Mouse (Mus musculus): Measurements from ENCODE around the gene Rasgrp2. TPM values are rescaled to one million over a fixed set of nuclear protein-coding genes. Genes with fewer than 3 reads are reported as not detected.

Gene Rasgrp2
- 40.3 and 56.1 TPM in 2 replicates for polyA plus RNA-seq (2021; fragmentation: Nextera tagmentation)
- long read RNA-seq, experiment 1, transcript Rasgrp2-201 (17 exons, 2,219 nt) = major isoform, 35 of 240 reads
- long read RNA-seq, experiment 1, transcript Rasgrp2-224 (17 exons, 2,192 nt) = minor isoform, 22 of 240 reads
- long read RNA-seq, experiment 1, partial matches to known transcripts = 45 of 240 reads
- long read RNA-seq, experiment 1, other reads (novel, unspliced or antisense) = 136 of 240 reads
- long read RNA-seq, experiment 2, partial matches to known transcripts = 16 of 28 reads
- long read RNA-seq, experiment 2, other reads (novel, unspliced or antisense) = 6 of 28 reads

GRCm38 (mm10) chr19:6399285-6400095, at the start of gene Rasgrp2:
Gene Rasgrp2 (plus strand): TSS chr19:6399340.

DNA sequence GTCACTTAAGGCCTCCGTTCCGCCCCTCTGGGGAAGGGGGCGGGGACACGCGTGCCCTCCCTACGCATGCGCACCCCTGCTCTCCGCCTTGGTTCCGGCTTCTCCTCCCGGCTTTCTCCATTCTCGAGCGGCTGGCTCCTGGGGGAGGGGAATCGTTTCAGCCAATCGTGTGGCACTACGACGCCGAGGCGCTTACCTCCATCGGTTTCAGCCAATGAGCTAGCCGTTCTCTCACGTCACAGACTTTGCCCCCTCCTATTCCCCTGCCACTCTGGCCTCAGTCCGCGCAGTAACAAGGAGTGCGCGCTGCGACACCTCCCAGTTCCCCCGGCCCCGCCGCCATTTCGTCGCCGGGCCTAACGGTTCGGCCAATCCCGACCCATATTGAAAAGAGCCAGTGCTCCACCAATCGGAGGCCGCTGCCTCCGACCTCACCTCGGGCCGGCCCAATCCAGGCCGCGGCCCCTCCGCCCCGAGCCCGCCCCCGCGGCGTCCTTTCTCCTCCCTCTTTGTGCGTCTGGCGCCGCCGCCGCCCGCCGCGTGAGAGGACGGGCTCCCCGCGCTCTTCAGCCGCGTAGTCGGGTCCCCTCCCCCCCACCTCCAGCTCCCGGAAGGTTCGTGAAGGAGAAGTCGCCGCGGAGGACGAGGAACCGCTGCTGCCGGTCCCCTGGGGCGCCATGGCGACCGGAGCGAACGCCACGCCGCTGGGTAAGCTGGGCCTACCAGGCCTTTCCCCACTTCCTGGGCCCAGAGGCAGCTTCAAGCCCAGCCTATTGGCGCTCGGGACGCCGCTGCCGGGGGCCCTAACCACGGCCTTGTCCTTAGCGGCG, 35.5 kb upstream of the Rasgrp2 start, which contains the start of gene Sf1:
Gene Sf1 (plus strand): TSS at position 280 of the 830 bp plus-strand sequence.

DNA sequence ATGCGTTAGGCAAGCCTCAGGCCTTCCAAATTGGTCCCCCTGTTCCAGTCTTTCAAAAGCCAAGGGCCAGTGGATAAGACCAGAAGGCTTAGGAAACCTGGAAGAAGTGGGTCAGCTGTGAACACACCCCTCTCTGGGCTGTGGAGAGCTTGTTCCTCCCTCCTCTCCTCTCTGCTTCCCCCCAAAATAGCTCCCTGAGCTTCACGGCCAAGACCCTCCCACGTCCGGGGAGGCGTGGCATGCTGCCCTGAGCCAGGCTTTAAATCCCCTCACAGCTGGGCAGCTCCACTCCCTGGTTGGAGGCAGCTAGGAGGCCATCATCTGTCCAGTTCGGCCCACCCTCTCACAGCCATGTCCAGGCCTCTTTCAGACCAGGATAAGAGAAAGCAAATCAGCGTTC, 15.0 kb upstream of the Rasgrp2 start, which contains the start of gene Pygm:
Gene Pygm (plus strand): TSS at position 272 of the 400 bp plus-strand sequence.

DNA sequence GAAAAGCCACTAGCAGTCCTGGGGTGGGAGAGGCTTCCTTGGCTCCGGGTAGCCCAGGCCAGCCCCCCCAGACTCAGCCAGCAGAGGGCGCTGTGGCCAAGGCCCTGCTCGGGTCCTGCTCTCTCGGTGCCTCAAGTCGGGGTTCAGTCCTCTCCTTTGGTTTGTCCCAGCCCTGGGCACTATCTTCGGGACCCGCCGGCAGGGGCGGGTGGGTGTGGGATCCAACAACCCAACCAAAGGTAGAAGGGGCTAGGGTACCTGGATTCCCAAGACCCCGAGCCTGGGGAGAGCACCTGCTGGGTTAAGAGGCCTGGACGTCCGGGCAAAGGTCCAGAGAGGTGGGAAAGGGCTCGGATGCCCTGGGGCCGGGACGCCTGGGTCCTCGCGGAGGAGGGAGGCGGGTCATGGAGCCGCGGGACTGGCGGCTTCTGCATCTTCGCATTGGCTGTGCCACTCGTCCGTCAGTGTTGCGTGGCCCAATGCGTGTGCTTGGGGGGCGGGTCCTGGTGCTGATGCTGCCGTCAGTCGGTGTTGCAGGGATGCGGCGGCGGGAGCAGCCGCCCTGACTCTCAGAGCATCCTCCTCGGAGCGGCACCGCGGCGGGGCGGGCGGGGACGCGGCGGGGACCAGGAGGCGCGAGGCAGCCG, 19.2 kb downstream of the Rasgrp2 start, which contains the start of gene Nrxn2:
Gene Nrxn2 (plus strand): TSS at position 499 of the 647 bp plus-strand sequence.

Other genes starting within 250 kb of the Rasgrp2 start
- not detected in 2 replicates for gene Majin, start 215.0 kb upstream of the Rasgrp2 start, polyA plus RNA-seq (2021; fragmentation: Nextera tagmentation)
- gene Gpha2, start 173.0 kb upstream of the Rasgrp2 start, polyA plus RNA-seq (2021; fragmentation: Nextera tagmentation) = not detected in 2 replicates
- gene Ppp2r5b, start 163.5 kb upstream of the Rasgrp2 start, polyA plus RNA-seq (2021; fragmentation: Nextera tagmentation) = 32.1 and 73.3 TPM in 2 replicates
- gene Atg2a, start 157.7 kb upstream of the Rasgrp2 start, polyA plus RNA-seq (2021; fragmentation: Nextera tagmentation) = 6.0 and 7.8 TPM in 2 replicates
- 17.3 and 24.9 TPM in 2 replicates for gene Ehd1, start 122.6 kb upstream of the Rasgrp2 start, polyA plus RNA-seq (2021; fragmentation: Nextera tagmentation)
- gene Cdc42bpg, start 92.9 kb upstream of the Rasgrp2 start, polyA plus RNA-seq (2021; fragmentation: Nextera tagmentation) = 0.04 and 0.33 TPM in 2 replicates
- 26.7 and 28.0 TPM in 2 replicates for gene Men1, start 64.4 kb upstream of the Rasgrp2 start, polyA plus RNA-seq (2021; fragmentation: Nextera tagmentation)
- 32.7 and 67.3 TPM in 2 replicates for gene Map4k2, start 58.2 kb upstream of the Rasgrp2 start, polyA plus RNA-seq (2021; fragmentation: Nextera tagmentation)
- 44.7 and 74.4 TPM in 2 replicates for gene Sf1, start 35.6 kb upstream of the Rasgrp2 start, polyA plus RNA-seq (2021; fragmentation: Nextera tagmentation)
- 9.9 and 12.2 TPM in 2 replicates for gene Pygm, start 14.9 kb upstream of the Rasgrp2 start, polyA plus RNA-seq (2021; fragmentation: Nextera tagmentation)
- gene Nrxn2, start 19.4 kb downstream of the Rasgrp2 start, polyA plus RNA-seq (2021; fragmentation: Nextera tagmentation) = 79.9 and 119 TPM in 2 replicates
- gene Slc22a12, start 143.7 kb downstream of the Rasgrp2 start, polyA plus RNA-seq (2021; fragmentation: Nextera tagmentation) = 0.11 and 0.15 TPM in 2 replicates

All from left cerebral cortex, adult 6 months (tissue).